Mouse (Mus musculus): ENCODE results near the gene Man2b2. TPM values are rescaled to one million over a fixed set of nuclear protein-coding genes. Genes with fewer than 3 reads are reported as not detected.

Man2b2 gene
- 31.8 TPM for total RNA-seq (2023)

DNA sequence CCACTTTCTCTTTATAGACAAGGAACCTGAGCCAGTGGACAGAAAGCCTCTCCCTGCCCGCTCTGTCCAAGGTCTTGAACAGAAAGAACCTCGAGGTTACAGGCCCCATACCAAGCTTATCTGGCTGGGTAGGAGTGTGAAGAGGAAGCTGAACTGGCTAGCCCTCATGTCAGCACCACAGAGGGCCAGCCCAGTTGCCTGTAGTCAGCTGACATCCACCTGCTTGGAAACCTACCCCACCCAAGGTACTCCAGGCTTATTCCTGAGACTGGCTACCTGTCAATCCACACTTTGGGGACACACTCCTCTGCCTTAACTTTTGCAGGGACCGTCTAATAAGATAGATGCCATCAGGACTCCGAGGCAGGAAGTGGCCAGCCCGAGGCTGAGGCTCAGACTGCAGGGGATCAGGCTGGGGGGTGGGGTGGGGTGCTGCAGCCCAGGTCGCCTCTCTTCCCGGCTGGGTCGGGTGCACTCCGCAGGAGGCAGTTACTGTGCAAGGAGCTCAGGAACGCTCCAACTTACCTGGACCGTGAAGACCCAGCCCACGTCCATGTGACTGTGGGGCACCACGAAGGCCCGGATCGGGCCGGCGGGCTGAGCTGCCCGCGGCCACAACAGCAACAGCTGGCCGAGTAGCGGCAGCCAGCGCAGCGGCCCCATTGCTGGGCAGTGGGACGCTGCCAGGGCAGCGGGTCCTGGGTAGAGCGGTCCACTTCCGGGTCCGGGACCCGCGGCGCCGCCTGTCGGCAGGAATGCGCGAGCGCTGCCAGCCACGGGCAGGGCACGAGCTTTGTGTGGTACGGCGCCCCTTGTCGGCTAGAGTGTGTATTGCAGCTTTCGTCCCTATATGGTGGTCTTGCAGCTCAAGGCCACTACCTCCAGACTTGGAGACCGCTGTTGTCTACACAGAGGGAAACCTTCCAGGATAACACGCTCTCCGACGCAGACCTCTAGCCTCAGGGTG, at the start of gene Man2b2:
TSS of gene Man2b2 (minus strand) at position 741 of the 967 bp plus-strand sequence.

DNA sequence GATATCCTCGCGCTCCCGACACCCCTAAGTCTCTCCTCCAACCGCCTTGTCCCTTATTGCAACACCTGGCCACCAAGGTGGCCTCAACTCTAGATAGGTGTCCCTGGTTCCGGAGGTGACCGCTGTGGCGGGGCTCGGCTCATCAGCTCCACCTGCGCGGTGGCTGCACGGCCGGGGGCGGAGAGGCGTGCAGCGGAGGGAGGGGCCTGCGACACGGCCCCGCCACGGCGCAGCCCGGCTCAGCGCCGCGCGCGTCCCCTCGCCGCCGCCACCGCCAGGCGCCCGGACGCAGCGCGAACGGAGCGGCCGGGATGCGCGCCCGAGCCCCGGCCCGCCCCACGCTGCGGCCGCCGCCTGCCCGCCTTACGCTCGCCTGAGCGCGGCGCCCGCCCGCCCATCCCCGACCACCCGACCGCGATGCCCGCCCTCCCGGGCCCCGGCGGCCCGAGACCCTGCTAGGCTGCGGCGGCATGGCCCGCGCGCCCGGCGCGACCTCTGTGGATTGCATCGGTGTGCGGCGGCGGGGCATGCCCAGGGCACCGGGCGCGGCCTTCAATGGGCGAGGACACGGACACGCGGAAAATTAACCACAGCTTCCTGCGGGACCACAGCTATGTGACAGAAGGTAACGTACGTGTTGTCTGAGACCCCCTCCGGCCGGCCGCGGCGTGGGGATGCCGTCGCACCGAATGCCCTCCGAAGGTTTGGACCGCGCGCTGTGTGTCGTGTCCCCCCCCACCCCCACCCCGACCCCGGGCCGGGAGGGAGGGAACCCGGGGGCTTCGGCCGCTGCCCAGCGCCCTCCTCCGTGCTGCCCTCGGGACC, 38.0 kb upstream of the Man2b2 start, which contains the start of gene Ppp2r2c:
TSS of gene Ppp2r2c (plus strand) at position 248 of the 825 bp plus-strand sequence.

DNA sequence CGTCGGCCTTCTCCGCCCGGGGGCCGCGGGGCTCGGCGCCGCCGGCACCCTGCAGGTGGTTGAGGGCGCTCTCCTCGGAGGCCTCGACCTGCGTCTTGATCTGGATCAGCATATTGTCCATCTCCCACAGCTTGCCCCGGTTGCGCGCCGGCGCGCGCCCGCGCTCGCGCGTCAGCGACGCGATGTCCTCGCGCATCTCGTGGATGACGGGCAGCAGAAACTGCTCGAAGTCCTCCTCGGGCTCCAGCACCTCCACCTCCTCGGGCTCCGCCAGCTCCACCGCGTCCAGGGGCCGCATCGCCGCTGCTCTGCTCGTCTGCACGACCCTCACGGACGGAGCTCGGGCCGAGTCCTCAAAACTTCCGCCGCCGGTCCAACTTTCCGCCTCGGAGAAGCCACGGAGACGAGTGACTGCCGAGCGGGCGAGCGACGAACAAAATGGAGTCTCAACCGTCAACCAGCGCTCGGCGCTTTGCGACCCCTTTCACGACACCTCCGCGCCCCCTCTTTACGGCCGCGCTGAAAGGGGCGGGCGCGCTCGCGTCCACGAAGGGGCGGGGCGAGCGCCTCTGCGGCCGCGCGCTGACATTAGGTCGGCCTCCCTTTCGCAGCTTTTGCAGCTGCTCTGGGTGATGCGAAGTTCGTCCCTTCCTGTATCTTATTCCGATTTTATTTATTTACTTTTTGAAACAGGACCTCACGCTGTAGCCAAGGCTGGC, 34.0 kb downstream of the Man2b2 start, which contains the start of gene Mrfap1:
TSS of gene Mrfap1 (minus strand) at position 477 of the 719 bp plus-strand sequence.

Other genes with a start within 250 kb of the Man2b2 start
- 71.2 TPM for gene Tbc1d14, start 237.4 kb downstream of the Man2b2 start, total RNA-seq (2023)
- 29.6 TPM for gene D5Ertd579e, start 134.6 kb downstream of the Man2b2 start, total RNA-seq (2023)
- gene Bloc1s4, start 82.0 kb downstream of the Man2b2 start, total RNA-seq (2023) = 21.1 TPM
- 136 TPM for gene Mrfap1, start 33.9 kb downstream of the Man2b2 start, total RNA-seq (2023)
- gene Ppp2r2c, start 37.9 kb upstream of the Man2b2 start, total RNA-seq (2023) = not detected
- 2.6 TPM for gene Wfs1, start 158.6 kb upstream of the Man2b2 start, total RNA-seq (2023)

Measured in CD4-positive naive resting alpha-beta T cell, adult 57 days (primary cell).